ENCODE assay signal across 8 mouse cellular contexts in the genomic region with DNA sequence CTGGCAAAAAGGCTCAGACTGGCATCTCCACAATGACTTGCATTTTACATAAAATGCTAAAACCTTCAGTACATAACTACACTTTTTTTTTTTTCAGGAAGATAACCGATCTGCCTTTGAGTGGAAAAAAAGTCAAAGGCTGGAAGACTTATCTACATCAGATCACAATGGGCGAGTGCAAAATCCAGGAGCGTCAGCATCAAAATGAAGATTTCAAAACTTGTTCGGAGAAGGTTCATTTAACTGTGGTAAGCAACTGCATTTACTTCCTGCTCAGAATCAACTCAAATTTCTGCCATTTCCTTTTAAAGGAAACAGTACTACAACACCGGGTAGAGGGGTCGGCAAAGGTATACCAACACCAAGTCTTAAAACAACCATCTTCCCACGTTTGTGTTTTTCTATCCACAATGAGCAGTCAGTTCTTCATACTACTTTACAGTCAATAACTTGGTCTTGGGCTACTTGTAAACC. TPM values are rescaled to one million over a fixed set of nuclear protein-coding genes. Genes with fewer than 3 reads are reported as not detected.
A peak's percentile ranks its signal among the peaks of the same experiment; 100 is the strongest.
DNase-seq lines count a peak whose midpoint lies in the region; ATAC-seq and TF ChIP-seq lines count a peak whose summit lies in the region.

No protein-coding gene starts in this region.

- peak overlapping the region; percentile 85 for H3K4me3 ChIP-seq in kidney, postnatal 0 days (replicated peaks; ENCODE audit: low read depth, low read length)
- peak overlapping the region; percentile 87 for H3K4me3 ChIP-seq in bone marrow macrophage, adult 2 months (ENCODE audit: insufficient read depth, low read length)
- peak overlapping the region; percentile 98 for H3K4me3 ChIP-seq in hindbrain, embryonic 16.5 days (ENCODE audit: low read length)

- peak; percentile 20 for DNase-seq in kidney, postnatal 0 days (ENCODE audit: low spot score)
- no peak for DNase-seq in kidney, adult 8-10 months
- DNase-seq in naive thymus-derived CD4-positive, alpha-beta T cell, adult 2 months (ENCODE audit: low read depth), result peak; percentile 58
- DNase-seq in layer of hippocampus, adult 9-11 months, result no peak
- DNase-seq in right cerebral cortex, postnatal 14 days, result no peak
- no peak for DNase-seq in layer of hippocampus, postnatal 25 days (ENCODE audit: extremely low spot score in 1 of 2, low spot score in 1 of 2)

- no peaks in the 10 kb centered on the region for H3K9me3 ChIP-seq in kidney, postnatal 0 days (replicated peaks; ENCODE audit: low read length)
- no peaks in the 10 kb centered on the region for H3K9me3 ChIP-seq in hindbrain, embryonic 16.5 days (ENCODE audit: control insufficient read depth, low read length)

- peak overlapping the region; percentile 85 for H3K4me2 ChIP-seq in kidney, postnatal 0 days (ENCODE audit: low read length)
- H3K4me2 ChIP-seq in hindbrain, embryonic 16.5 days (ENCODE audit: low read length), result peak overlapping the region; percentile 89

- peak overlapping the region; percentile 92 for H3K9ac ChIP-seq in kidney, postnatal 0 days (ENCODE audit: low read depth, low read length)
- H3K9ac ChIP-seq in hindbrain, embryonic 16.5 days (ENCODE audit: low read depth, low read length), result peak overlapping the region; percentile 95

- WGBS in kidney, postnatal 0 days, result 4% methylated on average over 7 of the region's 7 CpGs
- 15% methylated on average over 7 of the region's 7 CpGs for whole genome bisulfite sequencing in hindbrain, embryonic 16.5 days

- H3K27me3 ChIP-seq in kidney, postnatal 0 days (ENCODE audit: insufficient read depth, low read length), result no peaks in the 10 kb centered on the region
- H3K27me3 ChIP-seq in hindbrain, embryonic 16.5 days (replicated peaks; ENCODE audit: control insufficient read depth, insufficient read depth, low read length), result no peaks in the 10 kb centered on the region

- H3K4me1 ChIP-seq in kidney, postnatal 0 days (replicated peaks; ENCODE audit: insufficient read depth, low read length), result peaks cover 10% of the 10 kb centered on the region; the same call in 1 of the 2 replicates
- peaks cover 13% of the 10 kb centered on the region for H3K4me1 ChIP-seq in bone marrow macrophage, adult 2 months (ENCODE audit: control insufficient read depth, insufficient read depth, low read length)
- peaks cover 19% of the 10 kb centered on the region for H3K4me1 ChIP-seq in hindbrain, embryonic 16.5 days (ENCODE audit: control insufficient read depth, insufficient read depth, low read depth, low read length)

- no peak for TF ChIP-seq CTCF in kidney, postnatal 0 days (IDR thresholded peaks at IDR 0.05; ENCODE audit: low read depth)
- no peak for TF ChIP-seq CTCF in bone marrow macrophage, adult 2 months (IDR thresholded peaks at IDR 0.05; ENCODE audit: low read depth, low read length)

- peak overlapping the region; percentile 93 for H3K27ac ChIP-seq in kidney, postnatal 0 days
- peak overlapping the region; percentile 88 for H3K27ac ChIP-seq in bone marrow macrophage, adult 2 months (ENCODE audit: insufficient read depth, low read depth, low read length)
- no peak overlapping the region for H3K27ac ChIP-seq in hindbrain, embryonic 16.5 days (ENCODE audit: low read depth, low read length)

- no peak for TF ChIP-seq POLR2A in bone marrow macrophage, adult 2 months (IDR thresholded peaks at IDR 0.05; ENCODE audit: borderline replicate concordance, low read depth, low read length)

- ATAC-seq in kidney, postnatal 0 days (replicated peaks; ENCODE audit: low FRiP score, low read depth), result no peak
- no peak for ATAC-seq in hindbrain, embryonic 16.5 days

- no peaks in the 10 kb centered on the region for H3K36me3 ChIP-seq in kidney, postnatal 0 days (ENCODE audit: insufficient read depth, low read length)
- no peaks in the 10 kb centered on the region for H3K36me3 ChIP-seq in hindbrain, embryonic 16.5 days (ENCODE audit: control insufficient read depth, insufficient read depth, low read length)

RNA-seq across cellular contexts. Expression of a gene that starts 1.8 kb away (rescaled TPM):
- polyA plus RNA-seq in kidney, postnatal 0 days (2015; fragmentation: Nextera tagmentation; extraction: Ambion mirVana), result 56.4 and 57.5 TPM in 2 replicates
- polyA plus RNA-seq in bone marrow macrophage, adult 2 months (2012; ENCODE audit: insufficient read depth, insufficient read length, missing spikeins), result 88.5 and 105 TPM in 2 replicates
- polyA plus RNA-seq in hindbrain, embryonic 16.5 days (2015; fragmentation: Nextera tagmentation; extraction: Ambion mirVana), result 66.8 and 72.5 TPM in 2 replicates
- total RNA-seq in layer of hippocampus, postnatal 25 days (2021), result 10 to 100 TPM; 76.5 to 90.6 TPM

RNA-seq across cellular contexts. Expression of a gene that starts 11.1 kb away (rescaled TPM):
- polyA plus RNA-seq in kidney, postnatal 0 days (2015; fragmentation: Nextera tagmentation; extraction: Ambion mirVana), result 12.6 and 13.2 TPM in 2 replicates
- 1.9 and 2.3 TPM in 2 replicates for polyA plus RNA-seq in bone marrow macrophage, adult 2 months (2012; ENCODE audit: insufficient read depth, insufficient read length, missing spikeins)
- 6.3 and 7.0 TPM in 2 replicates for polyA plus RNA-seq in hindbrain, embryonic 16.5 days (2015; fragmentation: Nextera tagmentation; extraction: Ambion mirVana)
- 10 to 100 TPM in 1 of 2 experiments, 1 to 10 TPM in 1; 6.8 to 10.1 TPM for total RNA-seq in layer of hippocampus, postnatal 25 days (2021)

RNA-seq across cellular contexts. Expression of a gene that starts 11.3 kb away (rescaled TPM):
- polyA plus RNA-seq in kidney, postnatal 0 days (2015; fragmentation: Nextera tagmentation; extraction: Ambion mirVana), result 2.7 and 2.9 TPM in 2 replicates
- polyA plus RNA-seq in bone marrow macrophage, adult 2 months (2012; ENCODE audit: insufficient read depth, insufficient read length, missing spikeins), result 2.6 and 4.0 TPM in 2 replicates
- polyA plus RNA-seq in hindbrain, embryonic 16.5 days (2015; fragmentation: Nextera tagmentation; extraction: Ambion mirVana), result 2.2 and 2.5 TPM in 2 replicates
- 1 to 10 TPM; 7.1 to 8.5 TPM for total RNA-seq in layer of hippocampus, postnatal 25 days (2021)

RNA-seq across cellular contexts. Expression of a gene that starts 40.0 kb away (rescaled TPM):
- 13.8 and 16.1 TPM in 2 replicates for polyA plus RNA-seq in kidney, postnatal 0 days (2015; fragmentation: Nextera tagmentation; extraction: Ambion mirVana)
- polyA plus RNA-seq in bone marrow macrophage, adult 2 months (2012; ENCODE audit: insufficient read depth, insufficient read length, missing spikeins), result 16.3 and 16.8 TPM in 2 replicates
- 11.0 and 11.1 TPM in 2 replicates for polyA plus RNA-seq in hindbrain, embryonic 16.5 days (2015; fragmentation: Nextera tagmentation; extraction: Ambion mirVana)
- total RNA-seq in layer of hippocampus, postnatal 25 days (2021), result 1 to 10 TPM; 4.6 to 6.6 TPM

RNA-seq across cellular contexts. Expression of a gene that starts 47.3 kb away (rescaled TPM):
- polyA plus RNA-seq in kidney, postnatal 0 days (2015; fragmentation: Nextera tagmentation; extraction: Ambion mirVana), result 45.2 and 47.5 TPM in 2 replicates
- polyA plus RNA-seq in bone marrow macrophage, adult 2 months (2012; ENCODE audit: insufficient read depth, insufficient read length, missing spikeins), result 12.1 and 15.0 TPM in 2 replicates
- polyA plus RNA-seq in hindbrain, embryonic 16.5 days (2015; fragmentation: Nextera tagmentation; extraction: Ambion mirVana), result 65.2 and 71.4 TPM in 2 replicates
- total RNA-seq in layer of hippocampus, postnatal 25 days (2021), result 10 to 100 TPM; 28.1 to 31.0 TPM

Comparison
In these comparisons a context has a peak if more than half of its experiments do, and no peak if none do; other contexts are left out.
1. DNase-seq: peak in kidney, postnatal 0 days (single experiment) and naive thymus-derived CD4-positive, alpha-beta T cell, adult 2 months (single experiment); none in kidney, adult 8-10 months (0 of 2), layer of hippocampus, adult 9-11 months (single experiment), right cerebral cortex, postnatal 14 days (single experiment) and layer of hippocampus, postnatal 25 days (0 of 2).
2. Peak in every context shown above with its lines, with median percentiles within 50 percentile points of each other: H3K4me3 ChIP-seq.